In the genomic region with DNA sequence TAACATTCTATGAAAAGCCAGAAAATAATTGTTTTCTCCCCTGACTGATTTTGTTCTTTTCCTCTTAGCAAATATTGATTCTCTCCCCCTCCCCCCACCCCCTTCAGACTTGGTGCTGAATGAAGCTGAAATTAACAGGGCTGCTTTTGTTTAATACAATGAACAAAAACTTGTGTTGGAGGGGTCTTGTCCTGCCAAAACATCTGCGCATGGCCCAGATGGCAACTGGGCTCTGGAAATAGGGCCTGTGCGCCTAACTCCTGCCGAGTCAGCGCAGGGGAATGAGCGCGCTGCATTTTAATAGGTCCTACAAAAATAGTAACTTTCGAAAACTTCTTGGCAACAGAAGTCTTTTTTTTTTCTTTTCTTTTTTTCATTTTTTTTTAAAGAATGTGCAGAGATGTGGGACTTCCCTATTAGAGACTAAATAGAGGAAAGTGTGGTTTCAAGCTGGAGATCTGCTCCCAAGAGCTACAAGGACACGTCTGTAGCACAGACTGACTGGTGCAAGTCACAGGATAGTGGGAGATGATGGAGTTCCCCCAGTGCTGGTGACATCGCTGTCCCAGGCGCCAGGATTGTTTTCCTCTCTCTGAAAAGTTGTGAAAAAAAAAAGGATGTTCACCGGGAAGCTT, we compare ENCODE assay signal across 10 mouse cellular contexts. TPM values are rescaled to one million over a fixed set of nuclear protein-coding genes. Genes with fewer than 3 reads are reported as not detected.
A peak's percentile ranks its signal among the peaks of the same experiment; 100 is the strongest.
DNase-seq lines count a peak whose midpoint lies in the region; ATAC-seq and TF ChIP-seq lines count a peak whose summit lies in the region.
"Had no signal": no experiment of that assay in that cellular context is flagged by ENCODE, and none has a peak within 500 bp of the region (broad histone marks: within the 10 kb centered on the region; RNA-seq: fewer than 3 reads in every experiment).

No protein-coding gene starts in this region.

- no peak for TF ChIP-seq CTCF in midbrain, postnatal 0 days (IDR thresholded peaks at IDR 0.05)

- 53% methylated on average over 11 of the region's 11 CpGs for WGBS in hindbrain, embryonic 12.5 days
- WGBS in hindbrain, embryonic 14.5 days = 53% methylated on average over 11 of the region's 11 CpGs
- 69% methylated on average over 11 of the region's 11 CpGs for WGBS in midbrain, postnatal 0 days
- WGBS in midbrain, embryonic 13.5 days = 57% methylated on average over 11 of the region's 11 CpGs
- WGBS in forebrain, embryonic 12.5 days = 35% methylated on average over 11 of the region's 11 CpGs

- H3K9me3 ChIP-seq in hindbrain, embryonic 12.5 days (replicated peaks) = no peaks in the 10 kb centered on the region
- H3K9me3 ChIP-seq in hindbrain, embryonic 14.5 days (ENCODE audit: control insufficient read depth, low read length) = no peaks in the 10 kb centered on the region
- no peaks in the 10 kb centered on the region for H3K9me3 ChIP-seq in midbrain, postnatal 0 days (ENCODE audit: low read length)
- H3K9me3 ChIP-seq in midbrain, embryonic 13.5 days = no peaks in the 10 kb centered on the region
- H3K9me3 ChIP-seq in forebrain, embryonic 12.5 days = 0 out of 2 replicates have a peak, but pooled peaks cover 3% of the 10 kb centered on the region
- H3K9me3 ChIP-seq: stomach, embryonic 15.5 days had no signal

- peaks cover 20% of the 10 kb centered on the region for H3K4me1 ChIP-seq in hindbrain, embryonic 12.5 days
- peaks cover 7% of the 10 kb centered on the region for H3K4me1 ChIP-seq in hindbrain, embryonic 14.5 days (replicated peaks; ENCODE audit: control insufficient read depth, insufficient read depth, low read length)
- peaks cover 5% of the 10 kb centered on the region; the same call in 1 of the 2 replicates for H3K4me1 ChIP-seq in midbrain, postnatal 0 days (ENCODE audit: insufficient read depth, low read length)
- peaks cover 32% of the 10 kb centered on the region for H3K4me1 ChIP-seq in midbrain, embryonic 13.5 days (replicated peaks)
- peaks cover 32% of the 10 kb centered on the region for H3K4me1 ChIP-seq in forebrain, embryonic 12.5 days

- no peak overlapping the region for H3K9ac ChIP-seq in hindbrain, embryonic 12.5 days
- no peak overlapping the region for H3K9ac ChIP-seq in hindbrain, embryonic 14.5 days
- H3K9ac ChIP-seq in midbrain, postnatal 0 days (replicated peaks; ENCODE audit: low read length, poor library complexity, severe bottlenecking) = no peak overlapping the region
- no peak overlapping the region for H3K9ac ChIP-seq in midbrain, embryonic 13.5 days (replicated peaks)
- no peak overlapping the region for H3K9ac ChIP-seq in forebrain, embryonic 12.5 days
- H3K9ac ChIP-seq: stomach, embryonic 15.5 days had no signal

- H3K27me3 ChIP-seq in hindbrain, embryonic 12.5 days = peaks cover 6% of the 10 kb centered on the region; the same call in 1 of the 2 replicates
- 0 out of 2 replicates have a peak, but pooled peaks cover 6% of the 10 kb centered on the region for H3K27me3 ChIP-seq in hindbrain, embryonic 14.5 days (ENCODE audit: control insufficient read depth, insufficient read depth, low read length)
- no peaks in the 10 kb centered on the region for H3K27me3 ChIP-seq in midbrain, postnatal 0 days (ENCODE audit: insufficient read depth, low read length)
- H3K27me3 ChIP-seq in midbrain, embryonic 13.5 days = peaks cover 5% of the 10 kb centered on the region
- peaks cover 10% of the 10 kb centered on the region; the same call in 1 of the 2 replicates for H3K27me3 ChIP-seq in forebrain, embryonic 12.5 days
- H3K27me3 ChIP-seq: stomach, embryonic 15.5 days had no signal

- no peaks in the 10 kb centered on the region for H3K36me3 ChIP-seq in hindbrain, embryonic 12.5 days
- H3K36me3 ChIP-seq in hindbrain, embryonic 14.5 days (replicated peaks; ENCODE audit: control insufficient read depth, insufficient read depth) = no peaks in the 10 kb centered on the region
- no peaks in the 10 kb centered on the region for H3K36me3 ChIP-seq in midbrain, postnatal 0 days (ENCODE audit: insufficient read depth, low read length)
- H3K36me3 ChIP-seq in midbrain, embryonic 13.5 days = no peaks in the 10 kb centered on the region
- H3K36me3 ChIP-seq in forebrain, embryonic 12.5 days (replicated peaks) = no peaks in the 10 kb centered on the region
- H3K36me3 ChIP-seq: stomach, embryonic 15.5 days had no signal

- no peak for ATAC-seq in hindbrain, embryonic 12.5 days (ENCODE audit: low FRiP score)
- no peak for ATAC-seq in hindbrain, embryonic 14.5 days (ENCODE audit: low FRiP score)
- no peak for ATAC-seq in midbrain, postnatal 0 days (ENCODE audit: low FRiP score)
- ATAC-seq in midbrain, embryonic 13.5 days = no peak
- ATAC-seq in forebrain, embryonic 12.5 days (ENCODE audit: low FRiP score) = peak; percentile 55; the same call in 1 of the 2 replicates
- ATAC-seq in megakaryocyte, adult 5-6 weeks (ENCODE audit: poor library complexity, severe bottlenecking) = peak; percentile 71

- H3K4me2 ChIP-seq in hindbrain, embryonic 12.5 days (replicated peaks) = no peak overlapping the region
- H3K4me2 ChIP-seq in hindbrain, embryonic 14.5 days (replicated peaks) = no peak overlapping the region
- no peak overlapping the region for H3K4me2 ChIP-seq in midbrain, postnatal 0 days (ENCODE audit: low read depth, low read length, poor library complexity, severe bottlenecking)
- no peak overlapping the region for H3K4me2 ChIP-seq in midbrain, embryonic 13.5 days (replicated peaks)
- no peak overlapping the region for H3K4me2 ChIP-seq in forebrain, embryonic 12.5 days
- H3K4me2 ChIP-seq: stomach, embryonic 15.5 days had no signal

- peak overlapping the region; percentile 8; the same call in 1 of the 2 replicates for H3K27ac ChIP-seq in hindbrain, embryonic 12.5 days
- H3K27ac ChIP-seq in hindbrain, embryonic 14.5 days = no peak overlapping the region
- no peak overlapping the region for H3K27ac ChIP-seq in midbrain, postnatal 0 days (ENCODE audit: low read depth, low read length)
- no peak overlapping the region for H3K27ac ChIP-seq in midbrain, embryonic 13.5 days
- H3K27ac ChIP-seq in forebrain, embryonic 12.5 days = peak overlapping the region; percentile 32; the same call in 1 of the 2 replicates

- DNase-seq in hindbrain, embryonic 14.5 days (ENCODE audit: low spot score) = no peak
- DNase-seq in midbrain, postnatal 0 days (ENCODE audit: low spot score) = peak; percentile 19
- no peak for DNase-seq in spleen, postnatal 14 days (ENCODE audit: low spot score in 2 of 2)
- no peak for DNase-seq in gastrocnemius, postnatal 25 days
- DNase-seq: cerebellum, adult 8-10 months had no signal

- H3K4me3 ChIP-seq in hindbrain, embryonic 12.5 days = no peak overlapping the region
- H3K4me3 ChIP-seq in hindbrain, embryonic 14.5 days (replicated peaks; ENCODE audit: low read length) = no peak overlapping the region
- no peak overlapping the region for H3K4me3 ChIP-seq in midbrain, postnatal 0 days (ENCODE audit: low read depth, low read length)
- no peak overlapping the region for H3K4me3 ChIP-seq in midbrain, embryonic 13.5 days (replicated peaks)
- H3K4me3 ChIP-seq in forebrain, embryonic 12.5 days (replicated peaks) = no peak overlapping the region
- H3K4me3 ChIP-seq: stomach, embryonic 15.5 days had no signal

RNA-seq across cellular contexts. Expression of a gene that starts 20.6 kb away (rescaled TPM):
- 22.8 and 25.5 TPM in 2 replicates for polyA plus RNA-seq in hindbrain, embryonic 12.5 days (2016; fragmentation: Nextera tagmentation; extraction: Ambion mirVana)
- polyA plus RNA-seq in hindbrain, embryonic 14.5 days (2014; fragmentation: Nextera tagmentation; extraction: Ambion mirVana) = 26.9 and 27.5 TPM in 2 replicates
- 45.8 and 51.8 TPM in 2 replicates for total RNA-seq in midbrain, postnatal 0 days (2014; rRNA removed)
- 18.0 and 18.1 TPM in 2 replicates for polyA plus RNA-seq in midbrain, postnatal 0 days (2015; fragmentation: Nextera tagmentation; extraction: Ambion mirVana)
- polyA plus RNA-seq in midbrain, embryonic 13.5 days (2015; fragmentation: Nextera tagmentation; extraction: Ambion mirVana) = 24.3 and 25.6 TPM in 2 replicates
- 21.4 and 24.8 TPM in 2 replicates for polyA plus RNA-seq in forebrain, embryonic 12.5 days (2016; fragmentation: Nextera tagmentation; extraction: Ambion mirVana)
- total RNA-seq in megakaryocyte, adult 5-6 weeks (2015) = 14.8 and 19.0 TPM in 2 replicates
- total RNA-seq in megakaryocyte, adult 5-6 weeks (2017) = 13.3 and 19.4 TPM in 2 replicates
- 10 to 100 TPM; 48.2 to 56.6 TPM for total RNA-seq in gastrocnemius, postnatal 25 days (2021)

Comparison
In these comparisons a context has a peak if more than half of its experiments do, and no peak if none do; other contexts are left out.
1. H3K27ac ChIP-seq: peak in hindbrain, embryonic 12.5 days (single experiment) and forebrain, embryonic 12.5 days (single experiment); none in hindbrain, embryonic 14.5 days (single experiment), midbrain, postnatal 0 days (single experiment) and midbrain, embryonic 13.5 days (single experiment).
2. ATAC-seq: peak in forebrain, embryonic 12.5 days (single experiment) and megakaryocyte, adult 5-6 weeks (single experiment); none in hindbrain, embryonic 12.5 days (single experiment), hindbrain, embryonic 14.5 days (single experiment), midbrain, postnatal 0 days (single experiment) and midbrain, embryonic 13.5 days (single experiment).